Mouse (Mus musculus) megakaryocyte progenitor cell, adult 5-6 weeks (primary cell): ENCODE results near the gene Tsnaxip1. TPM values are rescaled to one million over a fixed set of nuclear protein-coding genes. Genes with fewer than 3 reads are reported as not detected.
A peak's percentile ranks its signal among the peaks of the same experiment; 100 is the strongest.
"Not testable (repeated sequence)": the region's sequence is repeated elsewhere in the genome, so short reads cannot be mapped to it uniquely, and the experiment has no call there.

Experiments
- ATAC-seq: replicated peaks from 2 replicates; pipeline ENCODE4 v1.8.0; 2016; ENCODE audit warnings: mild to moderate bottlenecking, moderate TSS enrichment, inconsistent platforms; ENCODE audit not compliant: poor library complexity
- total RNA-seq, 2 experiments: library from RNA; stranded (forward) in 1 of 2; stranded (reverse) in 1 of 2; fragments of 157-497, 149-512 nt in 1 of 2; fragments of 200-1000 nt in 1 of 2; gene quantifications; 2 replicates each; pipeline versions ENCODE4 v1.2.3 to v1.2.4; 2015 to 2017

Gene Tsnaxip1
- total RNA-seq, 2 experiments from 2014 or later, result not detected

- no peak for ATAC-seq
Measured at GRCm38 (mm10) chr8:105812511-105812910, 15.0 kb upstream of the Tsnaxip1 start.

- no peak for ATAC-seq
Measured at GRCm38 (mm10) chr8:105813241-105813640, 14.3 kb upstream of the Tsnaxip1 start.

- no peak for ATAC-seq
Measured at GRCm38 (mm10) chr8:105819659-105820058, 7.9 kb upstream of the Tsnaxip1 start.

- ATAC-seq, result peak; percentile 93
Measured at GRCm38 (mm10) chr8:105820925-105821324, 6.6 kb upstream of the Tsnaxip1 start.

GRCm38 (mm10) chr8:105825506-105825905, 2.0 kb upstream of the Tsnaxip1 start:
- no peak for ATAC-seq

- ATAC-seq, result no peak
Measured at GRCm38 (mm10) chr8:105826379-105826778, 1.2 kb upstream of the Tsnaxip1 start.

- ATAC-seq, result not testable (repeated sequence)
Measured at GRCm38 (mm10) chr8:105833740-105834139, 6.2 kb downstream of the Tsnaxip1 start.

GRCm38 (mm10) chr8:105835318-105835717, 7.8 kb downstream of the Tsnaxip1 start:
- peak; percentile 100 for ATAC-seq

- no peak for ATAC-seq
Measured at GRCm38 (mm10) chr8:105836991-105837390, 9.5 kb downstream of the Tsnaxip1 start.

- no peak for ATAC-seq
Measured at GRCm38 (mm10) chr8:105839209-105839608, 11.7 kb downstream of the Tsnaxip1 start.

GRCm38 (mm10) chr8:105846678-105847077, 19.1 kb downstream of the Tsnaxip1 start:
- no peak; the same call in 1 of the 2 replicates for ATAC-seq

- no peak for ATAC-seq
Measured at GRCm38 (mm10) chr8:105850014-105850413, 22.5 kb downstream of the Tsnaxip1 start.

- ATAC-seq, result no peak
Measured at GRCm38 (mm10) chr8:105850611-105851010, 23.1 kb downstream of the Tsnaxip1 start.

GRCm38 (mm10) chr8:105851651-105852143, 24.2 kb downstream of the Tsnaxip1 start:
- peak; percentile 79 for ATAC-seq

- ATAC-seq, result no peak
Measured at GRCm38 (mm10) chr8:105852146-105852729, 24.7 kb downstream of the Tsnaxip1 start.

- ATAC-seq, result no peak
Measured at GRCm38 (mm10) chr8:105853178-105853577, 25.6 kb downstream of the Tsnaxip1 start, which contains the start of gene Cenpt. Cenpt (minus strand) TSS chr8:105853278.

- no peak for ATAC-seq
Measured at GRCm38 (mm10) chr8:105854303-105854702, 26.8 kb downstream of the Tsnaxip1 start.

GRCm38 (mm10) chr8:105854715-105855216, 27.2 kb downstream of the Tsnaxip1 start, which contains the start of gene Thap11:
Thap11 (plus strand) TSS chr8:105855132.
- peak; percentile 62 for ATAC-seq

GRCm38 (mm10) chr8:105855248-105856167, 28.0 kb downstream of the Tsnaxip1 start:
- no peak for ATAC-seq

- ATAC-seq, result no peak
Measured at GRCm38 (mm10) chr8:105856168-105856835, 28.8 kb downstream of the Tsnaxip1 start.

GRCm38 (mm10) chr8:105858495-105858894, 31.0 kb downstream of the Tsnaxip1 start:
- ATAC-seq, result peak; percentile 15
